Mouse (Mus musculus) testis, adult 2 months (tissue): ENCODE results near the gene Ammecr1.

Source experiments
- CTCF ChIP-seq: fragments of 200-500 bp; IDR thresholded peaks from 2 replicates; pipeline ENCODE4 v1.5.1; 2012; ENCODE audit warnings: low read depth, mild to moderate bottlenecking, inconsistent platforms, low read length, moderate library complexity; ENCODE audit not compliant: control insufficient read depth, insufficient read depth, insufficient replicate concordance
- POLR2A ChIP-seq: fragments of 200-500 bp; IDR thresholded peaks from 2 replicates; pipeline ENCODE4 v1.6.1; 2012; ENCODE audit warnings: low read depth, mild to moderate bottlenecking, inconsistent platforms, low read length, moderate library complexity; ENCODE audit not compliant: control insufficient read depth

DNA sequence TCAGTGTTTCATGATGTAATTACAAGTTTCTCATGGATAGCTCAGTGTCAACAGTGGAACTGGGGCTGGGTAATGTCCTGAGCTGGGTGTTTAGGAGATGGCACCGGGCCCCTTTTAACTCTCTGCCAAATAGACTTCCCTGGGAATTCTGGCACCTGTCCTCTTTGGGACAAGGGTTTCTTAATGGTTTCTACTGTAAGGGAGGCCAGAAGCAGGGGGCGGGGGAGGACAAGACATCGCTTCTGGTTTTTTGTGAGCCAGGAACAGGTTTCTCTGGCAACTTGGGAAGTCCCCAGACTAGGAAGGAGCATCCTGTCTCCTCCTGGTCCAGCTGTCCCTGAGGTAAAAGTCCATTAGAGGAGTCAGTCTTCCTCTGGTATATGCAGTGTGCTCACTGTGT is 129.2 kb downstream of the Ammecr1 start:
- TF ChIP-seq POLR2A: no peak
- no peak for TF ChIP-seq CTCF
